Mouse (Mus musculus): ENCODE measurements around the gene Bub1b. TPM values are rescaled to one million over a fixed set of nuclear protein-coding genes. Genes with fewer than 3 reads are reported as not detected.

Bub1b gene
- 4.3 and 5.6 TPM in 2 replicates for polyA plus RNA-seq (2012; rRNA removed)

GRCm38 (mm10) chr2:118597673-118598568, at the start of gene Bub1b:
Gene Bub1b, plus strand, starts transcription at chr2:118598211.

GRCm38 (mm10) chr2:118549507-118550473, 48.2 kb upstream of the Bub1b start, which contains the start of gene Bmf:
Gene Bmf, minus strand, starts transcription at chr2:118549687.

GRCm38 (mm10) chr2:118662902-118663803, 65.1 kb downstream of the Bub1b start, which contains the start of gene Pak6:
Gene Pak6, plus strand, starts transcription at chr2:118663303.

Other genes with a start within 250 kb of the Bub1b start
- 0.54 and 0.59 TPM in 2 replicates for gene Gpr176, start 224.8 kb upstream of the Bub1b start, polyA plus RNA-seq (2012; rRNA removed)
- gene Eif2ak4, start 209.6 kb upstream of the Bub1b start, polyA plus RNA-seq (2012; rRNA removed) = 10.1 and 11.5 TPM in 2 replicates
- gene Srp14, start 118.5 kb upstream of the Bub1b start, polyA plus RNA-seq (2012; rRNA removed) = 29.8 and 32.1 TPM in 2 replicates
- gene Bmf, start 48.5 kb upstream of the Bub1b start, polyA plus RNA-seq (2012; rRNA removed) = 7.2 and 12.8 TPM in 2 replicates
- gene Pak6, start 65.1 kb downstream of the Bub1b start, polyA plus RNA-seq (2012; rRNA removed) = 1.6 and 2.7 TPM in 2 replicates
- gene Ankrd63, start 105.8 kb downstream of the Bub1b start, polyA plus RNA-seq (2012; rRNA removed) = 0.32 and 0.48 TPM in 2 replicates
- gene Plcb2, start 130.2 kb downstream of the Bub1b start, polyA plus RNA-seq (2012; rRNA removed) = 3.3 and 3.6 TPM in 2 replicates
- gene Inafm2, start 147.5 kb downstream of the Bub1b start, polyA plus RNA-seq (2012; rRNA removed) = 22.1 and 26.4 TPM in 2 replicates
- gene Ccdc9b, start 164.4 kb downstream of the Bub1b start, polyA plus RNA-seq (2012; rRNA removed) = 10.0 and 10.9 TPM in 2 replicates
- gene Phgr1, start 174.6 kb downstream of the Bub1b start, polyA plus RNA-seq (2012; rRNA removed) = 11,514 and 14,950 TPM in 2 replicates
- gene Disp2, start 181.5 kb downstream of the Bub1b start, polyA plus RNA-seq (2012; rRNA removed) = 4.7 and 5.6 TPM in 2 replicates
- 4.5 and 5.5 TPM in 2 replicates for gene Knstrn, start 215.8 kb downstream of the Bub1b start, polyA plus RNA-seq (2012; rRNA removed)

All from colon, adult 2 months (tissue).